Mouse (Mus musculus): ENCODE results near the gene Stpg3. TPM values are rescaled to one million over a fixed set of nuclear protein-coding genes. Genes with fewer than 3 reads are reported as not detected.

The Stpg3 gene
- total RNA-seq, 1 experiment: 0.45 TPM

- Histone ChIP-seq H3K36me3 (ENCODE audit: control insufficient read depth, insufficient read depth, low read length, poor library complexity, severe bottlenecking) (peaks cover 46% of the 10 kb centered on the region), H3K9me3 (ENCODE audit: control insufficient read depth, insufficient read depth, low read depth, low read length) (no peaks in the 10 kb centered on the region), H3K4me3 (ENCODE audit: insufficient read depth in 1 of 2, low read depth in 1 of 2, low read length in 2 of 2, poor library complexity in 1 of 2, severe bottlenecking in 1 of 2) (no peak overlapping the region), H3K27ac (ENCODE audit: insufficient read depth, low read depth, low read length, poor library complexity, severe bottlenecking) (no peak overlapping the region), H3K4me1 (ENCODE audit: control insufficient read depth in 2 of 2, insufficient read depth in 2 of 2, low read length in 2 of 2, poor library complexity in 1 of 2) (peaks cover 0 to 7% of the 10 kb centered on the region in 2 experiments; a peak in 1 of 4 replicates), H3K9ac (ENCODE audit: insufficient read depth, low read depth, low read length, poor library complexity, severe bottlenecking) (no peak overlapping the region)
- in situ Hi-C loops (cut with MboI; ENCODE audit: low sequenced_read_pairs in 2 of 2, unreplicated experiment in 2 of 2): no loop called here
- no peak for DNase-seq (ENCODE audit: low read depth, low spot score)
- no peak for TF ChIP-seq ZC3H11A (IDR thresholded peaks at IDR 0.05; ENCODE audit: borderline replicate concordance, low read depth, low read length)
- no peak for TF ChIP-seq ZNF384 (IDR thresholded peaks at IDR 0.05; ENCODE audit: low read depth, low read length)
- TF ChIP-seq MAFK (IDR thresholded peaks at IDR 0.05; ENCODE audit: insufficient read depth, low read depth, low read length): no peak
- no peak for TF ChIP-seq HCFC1 (IDR thresholded peaks at IDR 0.05; ENCODE audit: borderline replicate concordance, insufficient read depth, low read length)
- TF ChIP-seq CHD2 (IDR thresholded peaks at IDR 0.05; ENCODE audit: low read depth, low read length): no peak
These were observed 13.8 kb downstream of the Stpg3 start for GRCm38 (mm10) chr2:25200631-25201030.

- H3K27ac ChIP-seq (ENCODE audit: insufficient read depth, low read depth, low read length, poor library complexity, severe bottlenecking): no peak overlapping the region
- no peak overlapping the region for H3K4me3 ChIP-seq (ENCODE audit: insufficient read depth in 1 of 2, low read depth in 1 of 2, low read length in 2 of 2, poor library complexity in 1 of 2, severe bottlenecking in 1 of 2)
- no peak for DNase-seq (ENCODE audit: low read depth, low spot score)
- TF ChIP-seq MAFK (IDR thresholded peaks at IDR 0.05; ENCODE audit: insufficient read depth, low read depth, low read length) (no peak), ZC3H11A (IDR thresholded peaks at IDR 0.05; ENCODE audit: borderline replicate concordance, low read depth, low read length) (no peak), ZNF384 (IDR thresholded peaks at IDR 0.05; ENCODE audit: low read depth, low read length) (no peak), HCFC1 (IDR thresholded peaks at IDR 0.05; ENCODE audit: borderline replicate concordance, insufficient read depth, low read length) (no peak), CHD2 (IDR thresholded peaks at IDR 0.05; ENCODE audit: low read depth, low read length) (no peak)
- H3K9ac ChIP-seq (ENCODE audit: insufficient read depth, low read depth, low read length, poor library complexity, severe bottlenecking): no peak overlapping the region
- in situ Hi-C loops (cut with MboI; ENCODE audit: low sequenced_read_pairs in 2 of 2, unreplicated experiment in 2 of 2): no loop called here
- H3K36me3 ChIP-seq (ENCODE audit: control insufficient read depth, insufficient read depth, low read length, poor library complexity, severe bottlenecking): peaks cover 24% of the 10 kb centered on the region
- H3K4me1 ChIP-seq (ENCODE audit: control insufficient read depth in 2 of 2, insufficient read depth in 2 of 2, low read length in 2 of 2, poor library complexity in 1 of 2): peaks cover under 1 to 22% of the 10 kb centered on the region in 2 experiments; a peak in 2 of 4 replicates
- no peaks in the 10 kb centered on the region for H3K9me3 ChIP-seq (ENCODE audit: control insufficient read depth, insufficient read depth, low read depth, low read length)
These were observed 16.5 kb downstream of the Stpg3 start for GRCm38 (mm10) chr2:25197946-25198345.

- Histone ChIP-seq H3K4me1 (ENCODE audit: control insufficient read depth in 2 of 2, insufficient read depth in 2 of 2, low read length in 2 of 2, poor library complexity in 1 of 2) (peaks cover 2 to 22% of the 10 kb centered on the region in 2 experiments; a peak in 2 of 4 replicates), H3K27ac (ENCODE audit: insufficient read depth, low read depth, low read length, poor library complexity, severe bottlenecking) (no peak overlapping the region), H3K4me3 (ENCODE audit: insufficient read depth in 1 of 2, low read depth in 1 of 2, low read length in 2 of 2, poor library complexity in 1 of 2, severe bottlenecking in 1 of 2) (peak overlapping the region in 1 of 2 experiments; percentile 66; a peak in 1 of 4 replicates), H3K36me3 (ENCODE audit: control insufficient read depth, insufficient read depth, low read length, poor library complexity, severe bottlenecking) (peaks cover 20% of the 10 kb centered on the region), H3K9me3 (ENCODE audit: control insufficient read depth, insufficient read depth, low read depth, low read length) (no peaks in the 10 kb centered on the region), H3K9ac (ENCODE audit: insufficient read depth, low read depth, low read length, poor library complexity, severe bottlenecking) (no peak overlapping the region)
- no peak for DNase-seq (ENCODE audit: low read depth, low spot score)
- TF ChIP-seq CHD2 (IDR thresholded peaks at IDR 0.05; ENCODE audit: low read depth, low read length): no peak
- no peak for TF ChIP-seq ZC3H11A (IDR thresholded peaks at IDR 0.05; ENCODE audit: borderline replicate concordance, low read depth, low read length)
- TF ChIP-seq ZNF384 (IDR thresholded peaks at IDR 0.05; ENCODE audit: low read depth, low read length): no peak
- TF ChIP-seq HCFC1 (IDR thresholded peaks at IDR 0.05; ENCODE audit: borderline replicate concordance, insufficient read depth, low read length): no peak
- TF ChIP-seq MAFK (IDR thresholded peaks at IDR 0.05; ENCODE audit: insufficient read depth, low read depth, low read length): no peak
- in situ Hi-C loops (cut with MboI; ENCODE audit: low sequenced_read_pairs in 2 of 2, unreplicated experiment in 2 of 2): no loop called here
These were observed 17.2 kb downstream of the Stpg3 start for GRCm38 (mm10) chr2:25197191-25197590.

GRCm38 (mm10) chr2:25196172-25196954, 18.1 kb downstream of the Stpg3 start, which contains the start of gene Tor4a:
TSS of gene Tor4a (minus strand) at chr2:25196886.
- no peak for DNase-seq (ENCODE audit: low read depth, low spot score)
- Histone ChIP-seq H3K9ac (ENCODE audit: insufficient read depth, low read depth, low read length, poor library complexity, severe bottlenecking) (peak within 1 kb of the TSS; percentile 72), H3K9me3 (ENCODE audit: control insufficient read depth, insufficient read depth, low read depth, low read length) (no peaks in the 10 kb centered on the region), H3K36me3 (ENCODE audit: control insufficient read depth, insufficient read depth, low read length, poor library complexity, severe bottlenecking) (peaks cover 19% of the 10 kb centered on the region), H3K4me1 (ENCODE audit: control insufficient read depth in 2 of 2, insufficient read depth in 2 of 2, low read length in 2 of 2, poor library complexity in 1 of 2) (peaks cover 2 to 22% of the 10 kb centered on the region in 2 experiments; a peak in 2 of 4 replicates), H3K4me3 (ENCODE audit: insufficient read depth in 1 of 2, low read depth in 1 of 2, low read length in 2 of 2, poor library complexity in 1 of 2, severe bottlenecking in 1 of 2) (peak within 1 kb of the TSS; percentile 66 to 67), H3K27ac (ENCODE audit: insufficient read depth, low read depth, low read length, poor library complexity, severe bottlenecking) (peak within 1 kb of the TSS; percentile 63; the same call in 1 of the 2 replicates)
- in situ Hi-C loops (cut with MboI; ENCODE audit: low sequenced_read_pairs in 2 of 2, unreplicated experiment in 2 of 2): no loop called here
- TF ChIP-seq ZC3H11A (IDR thresholded peaks at IDR 0.05; ENCODE audit: borderline replicate concordance, low read depth, low read length) (no peak), CHD2 (IDR thresholded peaks at IDR 0.05; ENCODE audit: low read depth, low read length) (no peak), ZNF384 (IDR thresholded peaks at IDR 0.05; ENCODE audit: low read depth, low read length) (no peak), MAFK (IDR thresholded peaks at IDR 0.05; ENCODE audit: insufficient read depth, low read depth, low read length) (no peak), HCFC1 (IDR thresholded peaks at IDR 0.05; ENCODE audit: borderline replicate concordance, insufficient read depth, low read length) (no peak)

Data from ES-E14 (cell line).